Mouse (Mus musculus): ENCODE data around the gene Rcl1.

GRCm38 (mm10) chr19:29126347-29127015 lies 25.3 kb downstream of the Rcl1 start:
- TF ChIP-seq POLR2A (IDR thresholded peaks at IDR 0.05; ENCODE audit: low read depth, low read length) = no peak
- no peak for TF ChIP-seq CTCF (IDR thresholded peaks at IDR 0.05; ENCODE audit: extremely low read depth, insufficient read depth, insufficient read length, insufficient replicate concordance)
